Mouse (Mus musculus): ENCODE results near the gene Pitx2. TPM values are rescaled to one million over a fixed set of nuclear protein-coding genes. Genes with fewer than 3 reads are reported as not detected.

Gene Pitx2
- polyA plus RNA-seq, 1 experiment from 2014 or later: 25.5 TPM

DNA sequence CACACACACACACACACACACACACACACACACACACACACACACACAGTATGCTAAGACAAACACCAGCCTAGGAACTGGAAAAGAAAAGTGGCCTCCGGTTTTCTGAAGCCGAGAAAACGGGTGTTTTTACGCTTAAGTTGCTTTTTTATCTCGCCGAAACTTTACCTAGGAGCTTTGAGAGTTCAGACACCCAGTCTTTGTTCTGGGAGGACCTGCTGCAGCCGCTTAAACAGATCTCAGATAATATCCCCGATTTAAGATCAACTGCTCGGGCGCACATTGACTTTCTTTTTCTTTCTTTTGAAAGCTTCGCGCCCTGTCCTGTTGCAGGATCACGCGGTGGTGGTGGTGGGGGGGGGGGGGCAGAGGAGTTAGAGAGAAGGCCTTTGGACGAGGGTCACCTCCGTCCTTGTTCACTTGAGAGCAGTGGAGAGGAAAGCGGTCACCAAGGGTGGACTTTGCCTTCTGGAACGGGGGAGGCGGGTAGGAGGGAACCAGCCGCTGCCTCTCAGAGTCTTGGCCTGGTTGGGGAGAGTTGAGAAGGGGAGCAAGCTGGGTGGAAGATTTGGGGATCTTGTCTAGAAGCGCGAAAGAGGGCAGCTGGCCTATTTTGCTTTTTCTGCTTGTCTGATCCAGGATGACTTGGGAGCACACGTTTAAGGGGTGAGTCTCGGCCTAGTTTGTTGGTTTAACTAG lies 21.2 kb downstream of the Pitx2 start:
- H3K4me3 ChIP-seq (ENCODE audit: control insufficient read depth in 1 of 2, insufficient read depth in 1 of 2, low read depth in 1 of 2, low read length in 2 of 2): peak overlapping the region; percentile 18 to 24; a peak in 3 of 4 replicates

DNA sequence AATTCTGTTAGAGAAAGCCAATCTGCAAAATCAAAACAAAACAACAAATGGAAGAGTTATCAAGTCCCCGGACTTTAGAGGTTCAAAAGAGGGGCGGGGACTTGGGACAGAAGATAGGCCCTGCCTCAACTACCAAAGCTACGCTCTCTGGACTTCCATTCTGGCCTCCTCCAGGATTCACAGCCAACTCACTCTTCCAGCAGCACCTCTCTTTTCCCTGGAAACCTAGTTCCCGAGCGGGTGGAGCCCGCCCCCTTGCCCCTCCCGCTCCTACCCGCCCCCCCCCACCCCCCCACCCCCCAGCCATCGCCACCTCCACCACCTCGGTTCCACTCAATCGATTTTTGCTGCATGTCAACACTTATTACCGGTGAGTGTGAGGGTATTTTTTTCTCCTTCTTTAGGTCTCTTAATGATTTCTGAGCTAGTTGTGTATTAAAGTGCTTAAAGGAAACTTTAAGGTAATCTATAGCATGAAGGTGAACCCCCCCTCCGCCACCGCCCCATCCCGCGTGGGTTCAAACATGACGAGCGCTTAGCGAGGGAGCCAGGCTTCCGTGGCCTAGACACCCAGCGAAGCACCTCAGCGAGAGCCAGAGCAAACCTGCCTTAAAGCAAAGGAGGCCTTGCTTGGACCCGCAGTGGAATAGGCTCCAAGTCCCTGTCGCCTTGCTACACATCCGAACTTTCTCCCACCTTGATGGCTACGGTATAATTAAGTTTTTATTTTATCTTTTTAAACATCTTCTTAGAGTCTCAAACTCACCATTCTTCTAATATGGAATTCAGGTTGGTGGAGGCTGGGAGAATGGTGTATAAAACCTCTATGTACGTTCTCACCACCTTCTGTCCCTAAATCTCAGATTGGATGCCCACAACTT lies 21.9 kb downstream of the Pitx2 start:
- Histone ChIP-seq H3K36me3 (ENCODE audit: control insufficient read depth, insufficient read depth, low read length) (no peaks in the 10 kb centered on the region), H3K4me1 (ENCODE audit: control insufficient read depth in 2 of 2, insufficient read depth in 2 of 2, low read length in 2 of 2) (peaks cover 0 to 4% of the 10 kb centered on the region in 2 experiments; a peak in 1 of 4 replicates), H3K4me3 (ENCODE audit: control insufficient read depth in 1 of 2, insufficient read depth in 1 of 2, low read depth in 1 of 2, low read length in 2 of 2) (peak overlapping the region; percentile 4 to 24; a peak in 3 of 4 replicates), H3K9me3 (ENCODE audit: control insufficient read depth, low read length) (no peaks in the 10 kb centered on the region), H3K27ac (replicated peaks in 1 of 2; ENCODE audit: control insufficient read depth in 1 of 2, insufficient read depth in 1 of 2, low read depth in 2 of 2, low read length in 2 of 2) (peak overlapping the region; percentile 41 to 53; a peak in 1 of 4 replicates), H3K9ac (ENCODE audit: low read length) (peak overlapping the region; percentile 62), H3K4me2 (ENCODE audit: low read length) (peak overlapping the region; percentile 58), H3K27me3 (ENCODE audit: control insufficient read depth, insufficient read depth, low read length) (peaks cover 73% of the 10 kb centered on the region)
- WGBS: 12% methylated on average over 26 of the region's 27 CpGs
- ATAC-seq (ENCODE audit: insufficient number of reproducible peaks, insufficient read depth, low FRiP score, low read depth): no peak

More for the DNA sequence above, 21.2 kb downstream of the Pitx2 start:
- WGBS: 8% methylated on average over 24 of the region's 24 CpGs
- peak overlapping the region; percentile 41 to 53; a peak in 2 of 4 replicates for H3K27ac ChIP-seq (replicated peaks in 1 of 2; ENCODE audit: control insufficient read depth in 1 of 2, insufficient read depth in 1 of 2, low read depth in 2 of 2, low read length in 2 of 2)
- H3K9ac ChIP-seq (ENCODE audit: low read length): peak overlapping the region; percentile 62
- peaks cover 65% of the 10 kb centered on the region for H3K27me3 ChIP-seq (ENCODE audit: control insufficient read depth, insufficient read depth, low read length)
- H3K4me1 ChIP-seq (ENCODE audit: control insufficient read depth in 2 of 2, insufficient read depth in 2 of 2, low read length in 2 of 2): peaks cover 0 to 7% of the 10 kb centered on the region in 2 experiments; a peak in 2 of 4 replicates
- no peak for ATAC-seq (ENCODE audit: insufficient number of reproducible peaks, insufficient read depth, low FRiP score, low read depth)
- H3K4me2 ChIP-seq (ENCODE audit: low read length): peak overlapping the region; percentile 58
- no peaks in the 10 kb centered on the region for H3K9me3 ChIP-seq (ENCODE audit: control insufficient read depth, low read length)
- H3K36me3 ChIP-seq (ENCODE audit: control insufficient read depth, insufficient read depth, low read length): no peaks in the 10 kb centered on the region

DNA sequence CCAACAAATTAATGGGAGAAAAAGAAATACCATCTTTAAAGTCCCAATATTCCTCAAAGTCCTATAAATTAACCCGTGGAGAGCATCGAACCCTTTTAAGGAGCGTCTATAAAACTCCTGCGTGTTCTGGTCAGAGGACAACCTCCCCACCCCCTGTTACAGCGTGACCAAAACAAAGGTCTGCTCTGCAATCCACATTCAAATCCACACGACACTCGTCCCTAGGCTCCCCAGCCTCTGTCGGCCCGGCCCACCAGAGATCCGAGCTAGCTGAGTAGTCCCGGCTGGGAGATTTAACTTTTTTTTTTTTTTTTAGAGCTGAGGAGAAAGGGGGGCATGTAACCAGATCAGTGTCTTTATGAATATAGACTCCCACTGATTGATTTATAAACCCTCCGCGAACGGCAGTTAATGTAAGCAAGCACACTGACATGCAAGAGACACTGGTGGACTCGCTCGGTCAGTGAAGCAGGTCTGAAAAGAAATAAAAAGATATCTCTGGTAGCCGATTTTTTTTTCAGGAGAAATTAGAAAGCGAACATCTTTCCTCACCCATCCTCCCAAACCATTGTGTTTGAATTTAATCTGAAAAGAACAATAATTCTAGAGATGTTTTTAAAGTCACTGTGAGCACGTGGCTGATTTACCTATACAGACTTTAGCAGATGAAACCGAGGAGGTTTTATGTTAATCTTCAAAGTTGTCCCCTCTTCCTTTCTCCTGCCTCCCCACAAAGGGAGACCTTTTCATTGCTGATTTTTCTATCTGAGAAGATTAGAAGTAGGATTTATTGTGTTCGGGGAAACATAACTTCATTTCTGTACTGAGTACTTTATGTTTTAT lies 23.0 kb downstream of the Pitx2 start:
- Histone ChIP-seq H3K9me3 (ENCODE audit: control insufficient read depth, low read length) (no peaks in the 10 kb centered on the region), H3K4me2 (ENCODE audit: low read length) (peak overlapping the region; percentile 58), H3K9ac (ENCODE audit: low read length) (no peak overlapping the region), H3K4me3 (ENCODE audit: control insufficient read depth in 1 of 2, insufficient read depth in 1 of 2, low read depth in 1 of 2, low read length in 2 of 2) (no peak overlapping the region), H3K27ac (replicated peaks in 1 of 2; ENCODE audit: control insufficient read depth in 1 of 2, insufficient read depth in 1 of 2, low read depth in 2 of 2, low read length in 2 of 2) (no peak overlapping the region), H3K36me3 (ENCODE audit: control insufficient read depth, insufficient read depth, low read length) (no peaks in the 10 kb centered on the region), H3K27me3 (ENCODE audit: control insufficient read depth, insufficient read depth, low read length) (peaks cover 73% of the 10 kb centered on the region), H3K4me1 (ENCODE audit: control insufficient read depth in 2 of 2, insufficient read depth in 2 of 2, low read length in 2 of 2) (peaks cover 0 to 4% of the 10 kb centered on the region in 2 experiments; a peak in 1 of 4 replicates)
- no peak for ATAC-seq (ENCODE audit: insufficient number of reproducible peaks, insufficient read depth, low FRiP score, low read depth)
- 6% methylated on average over 21 of the region's 21 CpGs for WGBS

DNA sequence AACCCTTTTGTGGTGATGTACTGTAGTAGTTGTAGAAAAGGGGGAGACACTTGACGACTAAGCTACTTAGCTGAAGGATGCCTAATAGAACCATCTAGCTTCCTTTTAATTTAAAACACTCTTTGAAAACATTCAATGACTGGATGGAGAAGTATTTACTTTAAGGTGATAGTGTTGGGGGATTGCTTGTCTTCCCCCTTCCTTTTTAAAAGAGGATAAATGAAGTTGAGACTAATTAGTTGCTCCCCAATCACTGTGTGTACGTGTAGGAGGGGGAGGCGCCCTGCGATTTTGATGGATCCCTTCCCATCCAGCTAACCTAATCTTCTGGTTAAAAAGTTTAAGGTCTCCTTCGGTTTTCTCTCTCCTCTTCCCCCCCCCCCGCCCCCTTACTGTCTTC lies 23.7 kb downstream of the Pitx2 start:
- H3K9ac ChIP-seq (ENCODE audit: low read length): peak overlapping the region; percentile 57; the same call in 1 of the 2 replicates
- H3K27me3 ChIP-seq (ENCODE audit: control insufficient read depth, insufficient read depth, low read length): peaks cover 73% of the 10 kb centered on the region
- no peaks in the 10 kb centered on the region for H3K9me3 ChIP-seq (ENCODE audit: control insufficient read depth, low read length)
- no peak overlapping the region for H3K27ac ChIP-seq (replicated peaks in 1 of 2; ENCODE audit: control insufficient read depth in 1 of 2, insufficient read depth in 1 of 2, low read depth in 2 of 2, low read length in 2 of 2)
- H3K4me2 ChIP-seq (ENCODE audit: low read length): peak overlapping the region; percentile 58
- no peaks in the 10 kb centered on the region for H3K36me3 ChIP-seq (ENCODE audit: control insufficient read depth, insufficient read depth, low read length)
- peak overlapping the region in 1 of 2 experiments; percentile 29; a peak in 2 of 4 replicates for H3K4me3 ChIP-seq (ENCODE audit: control insufficient read depth in 1 of 2, insufficient read depth in 1 of 2, low read depth in 1 of 2, low read length in 2 of 2)
- WGBS: 2% methylated on average over 5 of the region's 6 CpGs
- H3K4me1 ChIP-seq (ENCODE audit: control insufficient read depth in 2 of 2, insufficient read depth in 2 of 2, low read length in 2 of 2): peaks cover 0 to 4% of the 10 kb centered on the region in 2 experiments; a peak in 1 of 4 replicates
- ATAC-seq (ENCODE audit: insufficient number of reproducible peaks, insufficient read depth, low FRiP score, low read depth): no peak

DNA sequence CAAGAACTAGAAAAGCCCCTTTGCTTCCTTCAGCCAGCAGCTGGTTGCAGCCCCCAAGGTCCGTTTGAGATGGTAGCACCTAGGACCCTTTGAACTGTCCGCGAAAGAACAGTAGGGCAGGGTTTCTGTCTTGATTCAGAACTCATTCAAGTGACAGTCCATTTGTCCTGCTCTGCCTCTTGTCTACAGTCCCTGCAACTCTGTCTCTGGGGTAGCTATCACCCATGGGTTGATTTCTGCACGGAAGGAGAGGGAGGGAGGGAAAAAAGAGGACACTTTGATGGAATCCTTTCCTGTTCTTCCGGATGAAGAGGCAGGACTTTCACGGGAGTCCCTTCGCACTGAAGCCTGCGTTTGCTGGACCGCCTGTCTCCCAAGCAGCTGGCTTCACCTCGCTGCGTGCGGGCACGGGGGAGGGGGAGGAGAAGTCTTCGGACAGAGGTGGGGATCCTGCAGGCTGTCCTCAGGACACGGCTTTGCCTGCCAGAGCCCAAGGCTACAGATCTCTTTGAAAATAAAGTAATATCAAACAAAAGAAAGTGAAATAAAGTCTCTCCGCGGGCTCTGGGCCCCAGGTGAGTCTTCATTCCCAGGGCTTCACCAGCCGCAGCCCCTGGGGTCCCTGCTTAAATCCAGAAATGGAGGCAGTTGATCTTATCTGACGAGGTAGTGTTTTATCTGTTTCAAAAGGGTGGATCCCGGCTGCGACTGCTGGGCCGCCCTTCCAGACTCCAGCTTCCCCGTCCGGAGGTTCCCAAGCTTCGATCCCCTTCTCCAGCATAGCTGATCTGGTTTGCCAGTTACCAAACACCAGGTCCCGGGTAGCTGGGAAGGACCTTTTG lies 24.5 kb downstream of the Pitx2 start:
- H3K36me3 ChIP-seq (ENCODE audit: control insufficient read depth, insufficient read depth, low read length): no peaks in the 10 kb centered on the region
- H3K4me3 ChIP-seq (ENCODE audit: control insufficient read depth in 1 of 2, insufficient read depth in 1 of 2, low read depth in 1 of 2, low read length in 2 of 2): peak overlapping the region; percentile 29 to 31
- H3K4me2 ChIP-seq (ENCODE audit: low read length): peak overlapping the region; percentile 58
- H3K27me3 ChIP-seq (ENCODE audit: control insufficient read depth, insufficient read depth, low read length): peaks cover 71% of the 10 kb centered on the region
- 1% methylated on average over 25 of the region's 26 CpGs for WGBS
- peak overlapping the region; percentile 57 for H3K9ac ChIP-seq (ENCODE audit: low read length)
- ATAC-seq (ENCODE audit: insufficient number of reproducible peaks, insufficient read depth, low FRiP score, low read depth): no peak
- H3K4me1 ChIP-seq (ENCODE audit: control insufficient read depth in 2 of 2, insufficient read depth in 2 of 2, low read length in 2 of 2): peaks cover 0 to 4% of the 10 kb centered on the region in 2 experiments; a peak in 1 of 4 replicates
- H3K27ac ChIP-seq (replicated peaks in 1 of 2; ENCODE audit: control insufficient read depth in 1 of 2, insufficient read depth in 1 of 2, low read depth in 2 of 2, low read length in 2 of 2): no peak overlapping the region; a peak in 1 of 4 replicates
- H3K9me3 ChIP-seq (ENCODE audit: control insufficient read depth, low read length): no peaks in the 10 kb centered on the region

DNA sequence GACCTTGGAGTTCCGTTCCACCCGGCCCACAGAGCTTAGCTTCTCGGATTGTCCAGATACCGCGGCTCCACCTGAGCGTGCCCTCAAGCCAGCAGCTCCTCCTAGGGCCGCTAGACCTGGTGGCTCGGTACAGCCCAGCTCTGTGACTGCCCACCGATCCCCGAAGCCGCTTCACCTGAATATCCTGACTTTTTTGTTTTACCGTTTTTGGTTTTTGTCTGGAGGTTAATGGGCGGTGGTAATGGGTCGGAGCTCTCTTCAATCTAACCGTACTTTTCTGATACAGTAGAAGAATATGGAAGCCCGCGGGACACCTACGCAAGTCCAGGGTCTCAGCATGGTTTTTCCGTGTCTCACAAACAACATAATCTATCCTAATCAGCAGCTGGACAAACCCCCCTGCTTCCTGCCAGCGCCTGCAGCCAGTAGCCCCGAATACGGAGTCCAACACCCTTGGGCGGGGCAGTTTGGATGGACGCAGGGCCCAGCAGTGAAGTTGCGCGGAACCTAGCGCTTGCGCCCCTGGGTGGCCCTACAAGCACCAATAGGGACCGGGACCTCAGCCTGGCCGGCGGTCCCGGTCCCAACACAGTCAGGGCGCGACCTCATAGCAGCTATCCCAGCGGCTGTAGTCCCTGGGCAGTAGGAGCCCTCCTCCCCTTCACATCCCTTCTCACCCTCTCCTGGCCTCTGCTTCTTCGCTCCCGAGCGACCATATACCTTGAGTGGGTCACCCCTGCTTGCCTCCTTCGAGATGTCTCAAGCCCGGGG lies 25.3 kb downstream of the Pitx2 start:
- Histone ChIP-seq H3K27ac (replicated peaks in 1 of 2; ENCODE audit: control insufficient read depth in 1 of 2, insufficient read depth in 1 of 2, low read depth in 2 of 2, low read length in 2 of 2) (no peak overlapping the region), H3K36me3 (ENCODE audit: control insufficient read depth, insufficient read depth, low read length) (no peaks in the 10 kb centered on the region), H3K9ac (ENCODE audit: low read length) (peak overlapping the region; percentile 57), H3K27me3 (ENCODE audit: control insufficient read depth, insufficient read depth, low read length) (peaks cover 63% of the 10 kb centered on the region), H3K9me3 (ENCODE audit: control insufficient read depth, low read length) (no peaks in the 10 kb centered on the region), H3K4me2 (ENCODE audit: low read length) (peak overlapping the region; percentile 58), H3K4me1 (ENCODE audit: control insufficient read depth in 2 of 2, insufficient read depth in 2 of 2, low read length in 2 of 2) (peaks cover 0 to 4% of the 10 kb centered on the region in 2 experiments; a peak in 1 of 4 replicates), H3K4me3 (ENCODE audit: control insufficient read depth in 1 of 2, insufficient read depth in 1 of 2, low read depth in 1 of 2, low read length in 2 of 2) (peak overlapping the region; percentile 29 to 31)
- WGBS: under 1% methylated on average over 40 of the region's 40 CpGs
- no peak for ATAC-seq (ENCODE audit: insufficient number of reproducible peaks, insufficient read depth, low FRiP score, low read depth)
